Mouse (Mus musculus) adipocyte (in vitro differentiated cells): ENCODE data around the gene Agtpbp1.

ENCODE experiments used
- DNase-seq: peaks from one replicate; pipeline ENCODE4 v3.0.0-alpha.2; 2016; ENCODE audit warnings: low spot score

The Agtpbp1 gene

GRCm38 (mm10) chr13:59531203-59531602, 53.8 kb downstream of the Agtpbp1 start:
- no peak for DNase-seq

GRCm38 (mm10) chr13:59530491-59530890, 54.5 kb downstream of the Agtpbp1 start:
- DNase-seq: no peak

- DNase-seq: no peak
These were observed 63.6 kb downstream of the Agtpbp1 start for GRCm38 (mm10) chr13:59521271-59522064.

- no peak for DNase-seq
These were observed 64.2 kb downstream of the Agtpbp1 start for GRCm38 (mm10) chr13:59520834-59521233.

- no peak for DNase-seq
These were observed 65.5 kb downstream of the Agtpbp1 start for GRCm38 (mm10) chr13:59519479-59519878.

- DNase-seq: no peak
These were observed 67.0 kb downstream of the Agtpbp1 start for GRCm38 (mm10) chr13:59518016-59518415.

GRCm38 (mm10) chr13:59515074-59515473, 70.0 kb downstream of the Agtpbp1 start:
- no peak for DNase-seq

GRCm38 (mm10) chr13:59509644-59510366, 75.2 kb downstream of the Agtpbp1 start:
- DNase-seq: no peak

GRCm38 (mm10) chr13:59508584-59508983, 76.4 kb downstream of the Agtpbp1 start:
- DNase-seq: no peak

- no peak for DNase-seq
These were observed 78.6 kb downstream of the Agtpbp1 start for GRCm38 (mm10) chr13:59506450-59506849.

- no peak for DNase-seq
These were observed 79.2 kb downstream of the Agtpbp1 start for GRCm38 (mm10) chr13:59505867-59506266.

GRCm38 (mm10) chr13:59503581-59503980, 81.4 kb downstream of the Agtpbp1 start:
- no peak for DNase-seq

GRCm38 (mm10) chr13:59499831-59500230, 85.2 kb downstream of the Agtpbp1 start:
- no peak for DNase-seq

- no peak for DNase-seq
These were observed 85.7 kb downstream of the Agtpbp1 start for GRCm38 (mm10) chr13:59499374-59499773.

- DNase-seq: no peak
These were observed 86.8 kb downstream of the Agtpbp1 start for GRCm38 (mm10) chr13:59498191-59498590.

- no peak for DNase-seq
These were observed 89.2 kb downstream of the Agtpbp1 start for GRCm38 (mm10) chr13:59495839-59496238.

GRCm38 (mm10) chr13:59494619-59495262, 90.3 kb downstream of the Agtpbp1 start:
- DNase-seq: no peak

- DNase-seq: no peak
These were observed 94.3 kb downstream of the Agtpbp1 start for GRCm38 (mm10) chr13:59490726-59491125.

GRCm38 (mm10) chr13:59489143-59489542, 95.9 kb downstream of the Agtpbp1 start:
- peak; percentile 57 for DNase-seq

GRCm38 (mm10) chr13:59487287-59487686, 97.7 kb downstream of the Agtpbp1 start:
- DNase-seq: no peak

GRCm38 (mm10) chr13:59486243-59486642, 98.8 kb downstream of the Agtpbp1 start:
- no peak for DNase-seq

GRCm38 (mm10) chr13:59485456-59485855, 99.6 kb downstream of the Agtpbp1 start:
- DNase-seq: no peak

- DNase-seq: no peak
These were observed 103.6 kb downstream of the Agtpbp1 start for GRCm38 (mm10) chr13:59481484-59481855.
